Mouse (Mus musculus) splenic B cell, adult 2 months (primary cell): Measurements from ENCODE around the gene Gm38100.

Source experiments
- DNase-seq: peaks from one replicate; pipeline ENCODE4 v3.0.0-alpha.2; 2011; ENCODE audit warnings: low read depth, low spot score
- H3K27me3 ChIP-seq: 2 replicates; pipeline ENCODE4 v1.6.1; 2012; ENCODE audit warnings: mild to moderate bottlenecking, low read length, moderate library complexity, mixed read lengths; ENCODE audit not compliant: control insufficient read depth, poor library complexity, insufficient read depth, severe bottlenecking
- H3K36me3 ChIP-seq: 2 replicates; pipeline ENCODE4 v1.6.1; 2012; ENCODE audit warnings: mild to moderate bottlenecking, low read length, moderate library complexity, mixed read lengths; ENCODE audit not compliant: control insufficient read depth, poor library complexity, insufficient read depth, severe bottlenecking

Gene Gm38100

DNA sequence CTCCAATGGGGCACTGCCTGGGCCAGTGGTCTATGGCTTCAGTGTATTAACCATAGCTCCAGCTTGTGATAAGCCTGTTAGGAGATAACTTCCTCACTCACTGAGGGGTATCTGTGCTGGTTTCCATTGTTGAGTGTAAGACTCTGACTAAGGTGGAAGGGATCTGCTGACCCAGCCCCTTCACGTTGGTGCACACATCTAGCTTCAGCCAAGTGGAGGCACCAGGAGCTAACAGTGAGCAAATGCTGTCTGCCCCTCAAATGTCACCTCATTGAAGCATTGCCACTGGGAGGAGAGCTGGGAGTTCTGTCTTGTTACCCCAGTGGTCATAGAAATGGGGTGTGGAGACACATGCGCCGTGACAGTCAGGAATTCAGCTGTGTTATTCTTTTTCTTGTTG lies 18.6 kb downstream of the Gm38100 start:
- Histone ChIP-seq H3K36me3 (no peaks in the 10 kb centered on the region), H3K27me3 (no peaks in the 10 kb centered on the region)
- DNase-seq = no peak

DNA sequence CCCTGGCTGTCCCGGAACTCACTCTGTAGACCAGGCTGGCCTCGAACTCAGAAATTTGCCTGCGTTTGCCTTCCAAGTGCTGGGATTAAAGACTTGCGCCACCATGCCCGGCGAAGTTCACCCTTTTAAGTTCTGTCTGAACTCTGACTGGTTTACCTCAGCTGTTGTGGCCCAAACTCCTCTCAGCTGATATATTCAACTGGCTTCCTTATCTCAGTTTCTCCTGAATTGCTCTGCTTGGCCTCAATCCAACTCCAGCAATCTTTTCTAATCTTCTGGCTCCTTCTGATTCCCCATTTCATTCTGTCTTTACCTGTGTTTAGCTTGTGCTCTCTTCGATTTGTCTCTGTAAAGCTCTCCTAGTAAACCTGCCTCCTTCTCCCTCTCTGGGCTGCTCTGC lies 23.0 kb downstream of the Gm38100 start:
- no peaks in the 10 kb centered on the region for H3K27me3 ChIP-seq
- no peak for DNase-seq
- no peaks in the 10 kb centered on the region for H3K36me3 ChIP-seq

- Histone ChIP-seq H3K36me3 (no peaks in the 10 kb centered on the region), H3K27me3 (no peaks in the 10 kb centered on the region)
- no peak for DNase-seq
These were observed 26.7 kb downstream of the Gm38100 start for GRCm38 (mm10) chr1:175946718-175947315.

GRCm38 (mm10) chr1:175950421-175950820 lies 30.3 kb downstream of the Gm38100 start:
- no peak for DNase-seq

GRCm38 (mm10) chr1:175950851-175951250 lies 30.7 kb downstream of the Gm38100 start:
- Histone ChIP-seq H3K36me3 (no peaks in the 10 kb centered on the region), H3K27me3 (no peaks in the 10 kb centered on the region)
- DNase-seq = no peak

More at GRCm38 (mm10) chr1:175950421-175950820, 30.3 kb downstream of the Gm38100 start:
- Histone ChIP-seq H3K27me3 (no peaks in the 10 kb centered on the region), H3K36me3 (no peaks in the 10 kb centered on the region)

- H3K27me3 ChIP-seq = no peaks in the 10 kb centered on the region
- DNase-seq = no peak
- no peaks in the 10 kb centered on the region for H3K36me3 ChIP-seq
These were observed 41.7 kb downstream of the Gm38100 start for GRCm38 (mm10) chr1:175961786-175962185.

DNA sequence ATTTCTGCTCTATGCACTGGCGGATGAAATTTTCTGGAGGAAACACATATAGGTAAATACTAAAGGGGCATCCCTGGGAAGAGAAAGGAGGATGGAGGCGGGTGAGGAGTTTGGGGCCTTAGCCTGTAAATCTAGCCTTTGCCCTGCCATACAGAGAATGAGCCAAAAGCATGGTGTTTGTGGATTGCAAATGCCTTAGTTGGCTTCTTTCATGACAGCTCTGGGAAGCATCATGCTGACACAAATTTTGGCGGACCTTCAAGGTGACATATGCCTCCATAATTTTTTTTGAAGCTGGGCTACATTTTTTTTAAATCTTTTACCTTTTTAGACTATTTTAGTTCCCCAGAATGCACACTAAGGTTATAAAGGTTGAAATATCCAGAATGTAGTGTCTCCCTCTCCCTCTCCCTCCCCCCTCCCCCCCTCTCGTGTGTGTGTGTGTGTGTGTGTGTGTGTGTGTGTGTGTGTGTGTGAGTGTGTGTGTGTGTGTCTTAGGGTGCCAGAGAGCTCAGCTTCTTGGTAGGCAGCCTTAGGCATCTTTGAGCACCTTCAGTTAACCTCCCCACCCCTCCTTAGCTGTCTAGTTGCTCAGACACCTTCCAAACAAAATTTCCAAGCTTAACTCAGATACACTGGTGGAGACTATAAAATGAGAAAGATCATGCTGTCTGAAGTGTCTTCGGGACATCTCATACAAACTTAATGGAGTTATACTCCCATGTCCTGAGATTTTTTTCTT lies 47.0 kb downstream of the Gm38100 start:
- DNase-seq = no peak
- Histone ChIP-seq H3K36me3 (no peaks in the 10 kb centered on the region), H3K27me3 (no peaks in the 10 kb centered on the region)

- Histone ChIP-seq H3K27me3 (no peaks in the 10 kb centered on the region), H3K36me3 (no peaks in the 10 kb centered on the region)
- DNase-seq = no peak
These were observed 50.6 kb downstream of the Gm38100 start for GRCm38 (mm10) chr1:175970710-175971109.
